Mouse (Mus musculus) erythroblast, embryonic 14.5 days (primary cell): ENCODE measurements around the gene BC048403.

ENCODE experiments used
- GATA1 ChIP-seq: IDR thresholded peaks from 2 replicates; pipeline ENCODE4 v1.6.1; 2012; ENCODE audit warnings: low read length, inconsistent platforms, mixed read lengths
- TAL1 ChIP-seq: IDR thresholded peaks from 3 replicates; pipeline ENCODE4 v1.6.1; 2012; ENCODE audit warnings: low read length, inconsistent platforms, mixed read lengths

- TF ChIP-seq GATA1 (no peak), TAL1 (no peak)
Observed at GRCm38 (mm10) chr10:121762141-121762540, 22.4 kb downstream of the BC048403 start.
